Mouse (Mus musculus): ENCODE measurements at regions not wholly inside any gene's neighbourhood (a gene's known extent, or its start where the extent isn't known, plus 50 kb on each side); places are given as distances from the start of the nearest gene placed in this dataset.

DNA sequence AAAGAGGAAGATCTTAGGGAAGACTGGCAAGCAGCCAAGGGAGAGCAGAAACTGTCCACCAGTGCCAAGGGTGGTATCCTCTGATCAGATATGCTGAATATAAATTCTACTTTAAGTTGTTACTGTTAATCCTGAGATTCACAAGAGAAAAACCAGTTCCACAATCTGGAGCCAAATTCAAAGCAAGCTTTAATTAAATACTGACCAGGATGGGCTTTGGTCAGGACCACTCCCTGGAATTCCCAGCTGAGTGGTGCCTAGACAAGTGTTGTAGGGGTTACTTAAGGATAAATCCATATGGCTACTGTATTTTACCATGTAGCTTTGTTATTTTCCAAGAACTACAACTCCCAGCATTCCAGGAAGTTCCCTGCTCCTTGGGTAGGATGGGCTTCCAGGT, 56.8 kb upstream of the Ddhd1 start:
- TF ChIP-seq CTCF (IDR thresholded peaks at IDR 0.05; ENCODE audit: borderline replicate concordance, insufficient read depth, low read length) (no peak), POLR2A (IDR thresholded peaks at IDR 0.05; ENCODE audit: low read depth, low read length) (no peak)
